Mouse (Mus musculus) CH12.LX (cell line): ENCODE measurements around the gene Tfpi2. TPM values are rescaled to one million over a fixed set of nuclear protein-coding genes. Genes with fewer than 3 reads are reported as not detected.

Experiments
- DNase-seq: peaks from one replicate; pipeline ENCODE4 v3.0.0-alpha.2; 2013; ENCODE audit errors: extremely low read depth
- H3K27ac ChIP-seq: 2 replicates; pipeline ENCODE4 v1.5.1; 2012; ENCODE audit warnings: low read depth, mild to moderate bottlenecking, control low read depth, moderate library complexity; ENCODE audit not compliant: insufficient read depth
- H3K27me3 ChIP-seq: replicated peaks from 2 replicates; pipeline ENCODE3; 2012; ENCODE audit warnings: inconsistent platforms
- H3K36me3 ChIP-seq, 2 experiments: replicated peaks in 1 of 2; 2 replicates each; pipeline versions ENCODE3 to v1.6.1; 2012; ENCODE audit warnings: inconsistent platforms in 1 of 2, low read length in 1 of 2, mild to moderate bottlenecking in 1 of 2, mixed read lengths in 1 of 2, moderate library complexity in 1 of 2; ENCODE audit not compliant: control insufficient read depth in 1 of 2, insufficient read depth in 1 of 2
- H3K4me1 ChIP-seq, 2 experiments: 2 replicates each; pipeline ENCODE4 v1.6.1; 2012; ENCODE audit warnings: inconsistent platforms in 1 of 2, moderate library complexity in 1 of 2; ENCODE audit not compliant: insufficient read depth in 2 of 2, control insufficient read depth in 1 of 2
- H3K4me2 ChIP-seq: 2 replicates; pipeline ENCODE4 v1.6.1; 2012; ENCODE audit warnings: low read depth, mild to moderate bottlenecking, control low read depth; ENCODE audit not compliant: poor library complexity, insufficient read depth, severe bottlenecking
- H3K4me3 ChIP-seq, 3 experiments: fragments of 150-350 bp in 1 of 3; sonication (generic) in 1 of 3; replicated peaks in 1 of 3; 2 replicates each; pipeline versions ENCODE3 to v1.5.1; 2011 to 2012; ENCODE audit warnings: low read depth in 2 of 3, low read length in 2 of 3, mild to moderate bottlenecking in 2 of 3, moderate library complexity in 2 of 3, control low read depth in 1 of 3, improper control_type of control experiment in 1 of 3, inconsistent platforms in 1 of 3, mixed read lengths in 1 of 3; ENCODE audit not compliant: poor library complexity in 1 of 3
- H3K79me2 ChIP-seq: replicated peaks from 2 replicates; pipeline ENCODE4 v1.6.1; 2012; ENCODE audit warnings: mild to moderate bottlenecking, moderate library complexity; ENCODE audit not compliant: control insufficient read depth, poor library complexity, insufficient read depth, severe bottlenecking; ENCODE audit errors: extremely low read depth
- H3K9ac ChIP-seq: 2 replicates; pipeline ENCODE4 v1.6.1; 2012; ENCODE audit warnings: low read depth, mild to moderate bottlenecking, control low read depth, moderate library complexity; ENCODE audit not compliant: insufficient read depth
- H3K9me3 ChIP-seq: replicated peaks from 2 replicates; pipeline ENCODE3; 2012; ENCODE audit warnings: low read length, inconsistent platforms, mixed read lengths
- BHLHE40 ChIP-seq: IDR thresholded peaks from 2 replicates; pipeline ENCODE4 v1.6.1; 2011; ENCODE audit warnings: mild to moderate bottlenecking, low read depth, low read length, improper control_type of control experiment
- CTCF ChIP-seq, 2 experiments: IDR thresholded peaks in 1 of 2; conservative IDR thresholded peaks in 1 of 2; 2 replicates each; pipeline ENCODE4 v1.5.1; 2011 to 2012; ENCODE audit warnings: low read depth in 2 of 2, low read length in 2 of 2, improper control_type of control experiment in 1 of 2, inconsistent platforms in 1 of 2, mild to moderate bottlenecking in 1 of 2, moderate library complexity in 1 of 2
- ELF1 ChIP-seq: IDR thresholded peaks from 2 replicates; pipeline ENCODE4 v1.6.1; 2014; ENCODE audit warnings: low read depth, mild to moderate bottlenecking, inconsistent platforms, low read length, improper control_type of control experiment
- EP300 ChIP-seq: IDR thresholded peaks from 2 replicates; pipeline ENCODE4 v1.6.1; 2011; ENCODE audit warnings: low read length, improper control_type of control experiment
- ETS1 ChIP-seq: conservative IDR thresholded peaks from 2 replicates; pipeline ENCODE4 v1.6.1; 2012; ENCODE audit warnings: low read depth, mild to moderate bottlenecking, inconsistent platforms, low read length, improper control_type of control experiment, moderate library complexity
- HCFC1 ChIP-seq: IDR thresholded peaks from 2 replicates; pipeline ENCODE4 v1.6.1; 2012; ENCODE audit warnings: low read depth, mild to moderate bottlenecking, inconsistent platforms, low read length, improper control_type of control experiment
- IRF4 ChIP-seq: IDR thresholded peaks from 2 replicates; pipeline ENCODE4 v1.6.1; 2014; ENCODE audit warnings: low read depth, mild to moderate bottlenecking, inconsistent platforms, low read length, improper control_type of control experiment
- JUN ChIP-seq: IDR thresholded peaks from 2 replicates; pipeline ENCODE4 v1.6.1; 2011; ENCODE audit warnings: low read depth, mild to moderate bottlenecking, low read length, improper control_type of control experiment, moderate library complexity; ENCODE audit not compliant: insufficient read depth
- JUND ChIP-seq: conservative IDR thresholded peaks from 2 replicates; pipeline ENCODE4 v1.6.1; 2011; ENCODE audit warnings: low read depth, low read length, improper control_type of control experiment
- KAT2A ChIP-seq: IDR thresholded peaks from 2 replicates; pipeline ENCODE4 v1.6.1; 2012; ENCODE audit warnings: low read length, improper control_type of control experiment, inconsistent platforms; ENCODE audit not compliant: insufficient replicate concordance
- MAFK ChIP-seq: IDR thresholded peaks from 2 replicates; pipeline ENCODE4 v1.6.1; 2011; ENCODE audit warnings: low read length, improper control_type of control experiment; ENCODE audit not compliant: insufficient replicate concordance
- MEF2A ChIP-seq: IDR thresholded peaks from 2 replicates; pipeline ENCODE4 v1.6.1; 2014; ENCODE audit warnings: low read depth, mild to moderate bottlenecking, inconsistent platforms, low read length, improper control_type of control experiment, borderline replicate concordance
- MXI1 ChIP-seq: IDR thresholded peaks from 2 replicates; pipeline ENCODE4 v1.6.1; 2011; ENCODE audit warnings: mild to moderate bottlenecking, low read depth, low read length, improper control_type of control experiment
- NRF1 ChIP-seq: IDR thresholded peaks from 2 replicates; pipeline ENCODE4 v1.6.1; 2014; ENCODE audit warnings: low read depth, mild to moderate bottlenecking, inconsistent platforms, low read length, improper control_type of control experiment, moderate library complexity
- PAX5 ChIP-seq: IDR thresholded peaks from 2 replicates; pipeline ENCODE4 v1.6.1; 2012; ENCODE audit warnings: low read length, inconsistent platforms, mixed read lengths
- POLR2A ChIP-seq: IDR thresholded peaks from 2 replicates; pipeline ENCODE4 v1.6.1; 2011; ENCODE audit warnings: low read depth, mild to moderate bottlenecking, improper control_type of control experiment, low read length
- POLR2AphosphoS2 ChIP-seq: IDR thresholded peaks from 2 replicates; pipeline ENCODE4 v1.6.1; 2011; ENCODE audit warnings: low read depth, low read length, improper control_type of control experiment
- RAD21 ChIP-seq: IDR thresholded peaks from 2 replicates; pipeline ENCODE4 v1.6.1; 2011; ENCODE audit warnings: low read depth, mild to moderate bottlenecking, low read length, improper control_type of control experiment, moderate library complexity
- RCOR1 ChIP-seq: conservative IDR thresholded peaks from 2 replicates; pipeline ENCODE4 v1.6.1; 2012; ENCODE audit warnings: low read depth, mild to moderate bottlenecking, inconsistent platforms, low read length, improper control_type of control experiment
- SIN3A ChIP-seq: IDR thresholded peaks from 2 replicates; pipeline ENCODE4 v1.6.1; 2012; ENCODE audit warnings: low read length, improper control_type of control experiment, inconsistent platforms
- SMC3 ChIP-seq: IDR thresholded peaks from 2 replicates; pipeline ENCODE4 v1.6.1; 2011; ENCODE audit warnings: low read depth, low read length, improper control_type of control experiment
- TBP ChIP-seq: conservative IDR thresholded peaks from 2 replicates; pipeline ENCODE4 v1.6.1; 2011; ENCODE audit warnings: low read depth, low read length, improper control_type of control experiment
- TCF12 ChIP-seq: IDR thresholded peaks from 2 replicates; pipeline ENCODE4 v1.6.1; 2014; ENCODE audit warnings: low read depth, mild to moderate bottlenecking, inconsistent platforms, low read length, improper control_type of control experiment
- UBTF ChIP-seq: IDR thresholded peaks from 2 replicates; pipeline ENCODE4 v1.6.1; 2012; ENCODE audit warnings: low read depth, mild to moderate bottlenecking, inconsistent platforms, low read length, improper control_type of control experiment, moderate library complexity
- USF1 ChIP-seq: IDR thresholded peaks from 2 replicates; pipeline ENCODE4 v1.6.1; 2014; ENCODE audit warnings: low read depth, mild to moderate bottlenecking, inconsistent platforms, low read length, improper control_type of control experiment
- ZNF384 ChIP-seq: IDR thresholded peaks from 2 replicates; pipeline ENCODE4 v1.6.1; 2012; ENCODE audit warnings: low read depth, low read length, improper control_type of control experiment, inconsistent platforms
- dilution Hi-C: fragments of 300-500 bp; cut with MboI; formaldehyde crosslinking; loops from 2 replicates; pipeline ENCODE4 v1.14.3; 2020; ENCODE audit warnings: low sequenced_read_pairs; ENCODE audit not compliant: extremely low pct_unique_long_range_greater_than_20kb, extremely low pct_ligation_motif_present
- in situ Hi-C: fragments of 300-500 bp; cut with MboI; formaldehyde crosslinking; loops from 3 replicates; pipeline ENCODE4 v1.14.3; 2019; ENCODE audit warnings: low sequenced_read_pairs, low pct_ligation_motif_present, low pct_unique_long_range_greater_than_20kb, mixed read lengths
- polyA plus RNA-seq: library from polyadenylated mRNA; unstranded; fragments of >175 nt; gene quantifications from 2 replicates; pipeline ENCODE4 v1.2.1, GENCODE M21; 2012; ENCODE audit warnings: low read depth; ENCODE audit not compliant: insufficient read length
- total RNA-seq, 2 experiments: library from RNA; depleted of rRNA; stranded (reverse); fragments of 300-350 nt in 1 of 2; fragments of >200 nt in 1 of 2; gene quantifications; 2 replicates each; pipeline ENCODE4 v1.2.3; 2012 to 2014

Tfpi2 gene
- total and polyA plus RNA-seq, 3 experiments = not detected

- dilution Hi-C loops (no loop called here), in situ Hi-C loops (no loop called here)
- Histone ChIP-seq H3K4me3 (no peak overlapping the region), H3K27me3 (no peaks in the 10 kb centered on the region), H3K27ac (no peak overlapping the region), H3K4me1 (no peaks in the 10 kb centered on the region), H3K79me2 (no peaks in the 10 kb centered on the region), H3K4me2 (no peak overlapping the region), H3K9ac (no peak overlapping the region), H3K9me3 (no peaks in the 10 kb centered on the region), H3K36me3 (no peaks in the 10 kb centered on the region)
- no peak for TF ChIP-seq MEF2A
- TF ChIP-seq KAT2A = no peak
- TF ChIP-seq NRF1 = no peak
- no peak for TF ChIP-seq IRF4
- no peak for TF ChIP-seq ELF1
- no peak for TF ChIP-seq ZNF384
- no peak for TF ChIP-seq PAX5
- TF ChIP-seq TBP = no peak
- no peak for TF ChIP-seq SMC3
- TF ChIP-seq MAFK = no peak
- TF ChIP-seq TCF12 = no peak
- TF ChIP-seq BHLHE40 = no peak
- no peak for TF ChIP-seq SIN3A
- TF ChIP-seq CTCF (conservative IDR thresholded peaks at IDR 0.05 in 1 of 2, IDR thresholded peaks at IDR 0.05 in 1 of 2; ENCODE audit: low read depth in 2 of 2, low read length in 2 of 2) = no peak
- no peak for TF ChIP-seq POLR2A
- no peak for TF ChIP-seq EP300
- TF ChIP-seq POLR2AphosphoS2 = no peak
- TF ChIP-seq UBTF = no peak
- no peak for DNase-seq
Measured at GRCm38 (mm10) chr6:3954969-3955368, 33.8 kb downstream of the Tfpi2 start.

- Histone ChIP-seq H3K4me1 (peaks cover 0 to 3% of the 10 kb centered on the region in 2 experiments; a peak in 1 of 4 replicates), H3K4me3 (no peak overlapping the region), H3K27me3 (no peaks in the 10 kb centered on the region), H3K4me2 (no peak overlapping the region), H3K79me2 (no peaks in the 10 kb centered on the region), H3K36me3 (no peaks in the 10 kb centered on the region), H3K9me3 (no peaks in the 10 kb centered on the region), H3K9ac (no peak overlapping the region), H3K27ac (no peak overlapping the region)
- no peak for DNase-seq
- dilution Hi-C loops (no loop called here), in situ Hi-C loops (no loop called here)
- TF ChIP-seq POLR2A = no peak
- TF ChIP-seq ETS1 = no peak
- TF ChIP-seq USF1 = no peak
- no peak for TF ChIP-seq HCFC1
- no peak for TF ChIP-seq SMC3
- no peak for TF ChIP-seq MAFK
- no peak for TF ChIP-seq BHLHE40
- TF ChIP-seq NRF1 = no peak
- TF ChIP-seq TCF12 = no peak
- TF ChIP-seq RAD21 = no peak
- no peak for TF ChIP-seq PAX5
- no peak for TF ChIP-seq RCOR1
- TF ChIP-seq JUND = no peak
- TF ChIP-seq JUN = no peak
- no peak for TF ChIP-seq MXI1
Measured at GRCm38 (mm10) chr6:3936140-3936714, 52.5 kb downstream of the Tfpi2 start.
